Mouse (Mus musculus) testis, adult 2 months (tissue): ENCODE measurements at regions not wholly inside any gene's neighbourhood (a gene's known extent, or its start where the extent isn't known, plus 50 kb on each side); places are given as distances from the start of the nearest gene placed in this dataset.

Experiments used
- CTCF ChIP-seq: fragments of 200-500 bp; IDR thresholded peaks from 2 replicates; pipeline ENCODE4 v1.5.1; 2012; ENCODE audit warnings: low read depth, mild to moderate bottlenecking, inconsistent platforms, low read length, moderate library complexity; ENCODE audit not compliant: control insufficient read depth, insufficient read depth, insufficient replicate concordance
- POLR2A ChIP-seq: fragments of 200-500 bp; IDR thresholded peaks from 2 replicates; pipeline ENCODE4 v1.6.1; 2012; ENCODE audit warnings: low read depth, mild to moderate bottlenecking, inconsistent platforms, low read length, moderate library complexity; ENCODE audit not compliant: control insufficient read depth

GRCm38 (mm10) chr10:8100489-8100888 is 144.5 kb upstream of the Tab2 start:
- no peak for TF ChIP-seq CTCF
- no peak for TF ChIP-seq POLR2A
